ENCODE assay signal across 22 mouse cellular contexts in the genomic region with DNA sequence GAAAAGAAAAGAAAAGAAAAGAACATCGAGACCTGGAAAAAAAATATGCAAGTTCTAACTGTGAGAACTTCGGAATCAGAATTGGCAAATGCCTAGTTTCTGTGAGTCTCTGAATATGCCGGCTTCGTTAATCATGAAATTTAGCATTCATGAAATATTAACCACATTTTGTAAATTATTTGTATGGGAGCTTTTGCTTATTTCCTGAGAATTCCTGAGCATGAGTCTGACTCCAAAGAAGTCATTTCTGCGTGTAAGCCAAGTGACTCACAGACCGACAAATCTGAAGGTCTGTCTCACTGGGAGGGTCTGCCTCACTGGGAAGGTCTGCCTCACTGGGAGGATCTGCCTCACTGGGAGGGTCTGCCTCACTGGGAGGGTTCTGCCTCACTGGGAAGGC.
"Had no signal": no experiment of that assay in that cellular context is flagged by ENCODE, and none has a peak within 500 bp of the region (broad histone marks: within the 10 kb centered on the region; RNA-seq: fewer than 3 reads in every experiment).

No protein-coding gene starts in this region.

- H3K4me2 ChIP-seq: kidney, embryonic 15.5 days; limb, embryonic 13.5 days; liver, embryonic 12.5 days; liver, embryonic 15.5 days; lung, embryonic 15.5 days; midbrain, embryonic 11.5 days; neural tube, embryonic 12.5 days; neural tube, embryonic 15.5 days had no signal

- H3K9ac ChIP-seq: kidney, embryonic 15.5 days; limb, embryonic 13.5 days; liver, embryonic 12.5 days; liver, embryonic 15.5 days; lung, embryonic 15.5 days; neural tube, embryonic 12.5 days; neural tube, embryonic 15.5 days had no signal

- H3K27me3 ChIP-seq: kidney, embryonic 15.5 days; limb, embryonic 13.5 days; liver, embryonic 12.5 days; liver, embryonic 15.5 days; lung, embryonic 15.5 days; neural tube, embryonic 15.5 days had no signal

- H3K36me3 ChIP-seq: kidney, embryonic 15.5 days; limb, embryonic 10.5 days; limb, embryonic 13.5 days; lung, embryonic 15.5 days; neural tube, embryonic 12.5 days had no signal

- H3K4me1 ChIP-seq: kidney, embryonic 15.5 days; limb, embryonic 13.5 days; liver, embryonic 12.5 days; liver, embryonic 15.5 days; lung, embryonic 15.5 days; neural tube, embryonic 12.5 days; neural tube, embryonic 15.5 days had no signal

- ATAC-seq: liver, embryonic 12.5 days had no signal

- H3K9me3 ChIP-seq: kidney, embryonic 15.5 days; limb, embryonic 10.5 days; limb, embryonic 13.5 days; liver, embryonic 12.5 days; liver, embryonic 15.5 days; lung, embryonic 15.5 days; neural tube, embryonic 12.5 days; neural tube, embryonic 15.5 days had no signal

- H3K27ac ChIP-seq: kidney, embryonic 15.5 days; limb, embryonic 10.5 days; limb, embryonic 13.5 days; liver, embryonic 12.5 days; liver, embryonic 15.5 days; lung, embryonic 15.5 days; neural tube, embryonic 12.5 days; neural tube, embryonic 15.5 days; stomach, postnatal 0 days had no signal

- DNase-seq: kidney, adult 11 months; kidney, postnatal 10 days; kidney, postnatal 36 days; liver; lung, adult 18-20 months; lung, postnatal 14 days; lung, postnatal 4 days; midbrain, embryonic 14.5 days; retina, postnatal 1 day; thymus, adult 2 months; thymus, postnatal 14 days; thymus, postnatal 4 days had no signal

- H3K4me3 ChIP-seq: kidney, embryonic 15.5 days; limb, embryonic 10.5 days; limb, embryonic 13.5 days; liver, embryonic 12.5 days; liver, embryonic 15.5 days; lung, embryonic 15.5 days; neural tube, embryonic 12.5 days; neural tube, embryonic 15.5 days had no signal
